Mouse (Mus musculus) urinary bladder, adult 2 months (tissue): ENCODE data around the gene Tgfbr3. TPM values are rescaled to one million over a fixed set of nuclear protein-coding genes. Genes with fewer than 3 reads are reported as not detected.
"Not testable (repeated sequence)": the region's sequence is repeated elsewhere in the genome, so short reads cannot be mapped to it uniquely, and the experiment has no call there.

Source experiments
- DNase-seq: peaks from one replicate; pipeline ENCODE4 v3.0.0; 2022; ENCODE audit warnings: low spot score
- polyA plus RNA-seq: library from polyadenylated mRNA; depleted of rRNA; stranded (reverse); fragments of >200 nt; gene quantifications from 2 replicates; pipeline ENCODE4 v1.2.3, GENCODE M21; 2012

Tgfbr3 gene
- polyA plus RNA-seq, 1 experiment: 42.5 TPM

DNA sequence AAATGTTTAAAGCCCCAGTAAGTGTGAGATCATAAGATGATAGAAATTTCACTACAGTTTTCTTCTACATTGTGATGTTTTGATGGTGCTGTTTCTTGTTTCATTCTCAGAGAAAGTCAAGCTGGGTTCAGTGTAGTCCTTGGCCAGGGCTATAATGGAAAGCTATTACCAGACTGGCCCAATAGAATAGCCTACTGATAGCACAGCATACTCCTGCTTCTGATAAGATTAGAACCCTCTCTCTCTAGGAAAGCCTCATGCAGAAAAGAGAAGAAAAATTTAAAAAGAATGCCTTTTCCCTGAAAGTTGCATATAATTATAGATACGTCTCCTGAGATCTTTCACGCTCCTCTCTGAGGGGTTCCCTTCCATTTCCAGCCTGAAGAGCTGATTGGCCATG is 46.0 kb downstream of the Tgfbr3 start:
- no peak for DNase-seq

GRCm38 (mm10) chr5:107242993-107243392 is 46.4 kb downstream of the Tgfbr3 start:
- no peak for DNase-seq

DNA sequence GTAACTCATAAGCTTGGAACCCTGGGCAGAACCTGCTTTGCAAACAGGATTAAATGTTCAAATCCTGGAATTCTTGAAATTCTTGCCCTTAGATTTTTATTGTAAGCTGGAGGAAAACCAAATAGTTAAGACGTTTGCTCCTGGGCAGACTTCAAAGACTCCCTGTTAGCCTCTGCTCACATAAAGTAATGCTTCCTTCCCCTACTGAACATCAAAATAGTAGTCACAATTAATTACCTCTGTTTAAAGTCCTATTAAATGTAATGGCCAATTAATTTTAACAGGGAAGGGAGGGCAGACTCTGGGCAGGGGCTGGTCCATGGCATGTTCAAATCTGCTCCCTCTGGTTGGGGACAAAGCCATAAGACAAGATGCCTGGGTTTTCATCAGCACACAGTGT is 49.2 kb downstream of the Tgfbr3 start:
- DNase-seq: no peak

DNA sequence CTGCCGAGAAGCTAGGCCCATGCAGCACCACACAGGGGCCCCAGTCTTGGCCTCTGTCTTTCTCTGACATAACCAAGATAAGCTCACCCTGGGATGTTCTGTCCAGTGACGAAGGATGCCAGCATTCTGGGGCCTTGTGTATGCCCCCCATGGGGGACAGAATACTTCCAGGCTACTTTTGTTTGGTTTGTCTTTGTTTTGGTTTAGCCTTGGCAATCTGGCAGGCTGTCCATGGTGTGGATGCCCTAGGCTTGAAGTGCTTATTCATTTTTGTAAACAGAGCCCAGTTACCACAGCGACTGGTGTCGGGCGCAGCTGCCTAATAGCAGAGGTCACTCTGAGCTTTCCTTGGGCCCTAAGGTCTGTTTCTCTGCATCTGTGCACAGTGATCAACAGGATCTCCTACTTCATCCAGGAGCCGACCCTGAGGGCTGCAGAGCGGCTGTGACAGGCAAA is 51.4 kb downstream of the Tgfbr3 start:
- no peak for DNase-seq

- DNase-seq: no peak
These were observed 52.5 kb downstream of the Tgfbr3 start for GRCm38 (mm10) chr5:107236975-107237374.

- DNase-seq: no peak
These were observed 53.4 kb downstream of the Tgfbr3 start for GRCm38 (mm10) chr5:107236039-107236438.

GRCm38 (mm10) chr5:107233366-107234354 is 55.8 kb downstream of the Tgfbr3 start:
- no peak for DNase-seq

- DNase-seq: no peak
These were observed 59.2 kb downstream of the Tgfbr3 start for GRCm38 (mm10) chr5:107230189-107230588.

DNA sequence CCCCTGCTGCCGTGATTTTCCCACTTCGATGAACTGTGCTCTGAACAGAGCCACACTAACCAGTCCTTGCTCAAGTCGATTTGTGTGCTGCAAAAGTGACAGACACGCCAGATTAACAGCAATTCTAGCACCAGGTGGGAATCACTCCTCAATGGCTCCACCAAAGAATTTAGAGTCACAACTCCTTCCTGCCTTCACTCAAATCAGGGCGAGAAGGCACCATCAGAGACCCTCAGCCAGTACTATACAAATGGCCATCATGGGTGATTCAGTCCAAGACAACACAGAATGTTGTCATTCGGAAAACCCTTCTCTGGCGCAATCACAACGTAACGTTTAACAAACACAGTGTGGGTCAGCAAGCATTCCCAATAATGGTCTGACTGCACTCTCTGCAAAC is 60.4 kb downstream of the Tgfbr3 start:
- DNase-seq: no peak

DNA sequence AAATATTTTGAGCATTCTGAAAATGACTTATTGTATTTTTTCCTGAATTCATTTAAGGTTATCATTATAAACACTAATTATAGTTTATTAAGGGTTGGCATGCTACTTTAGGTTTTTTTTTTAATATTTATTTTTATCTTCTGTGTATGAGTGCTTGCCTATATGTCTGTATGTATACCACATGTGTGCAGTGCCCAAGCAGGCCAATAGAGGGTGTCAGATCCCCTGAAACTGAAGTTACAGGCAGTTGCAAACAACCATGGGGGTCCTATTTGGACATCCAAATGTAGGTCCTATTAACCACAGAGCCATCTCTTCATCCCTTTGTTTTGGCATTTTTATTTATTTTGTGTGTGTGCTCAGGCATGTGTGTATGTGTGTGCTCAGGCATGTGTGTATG is 61.8 kb downstream of the Tgfbr3 start:
- no peak for DNase-seq

DNA sequence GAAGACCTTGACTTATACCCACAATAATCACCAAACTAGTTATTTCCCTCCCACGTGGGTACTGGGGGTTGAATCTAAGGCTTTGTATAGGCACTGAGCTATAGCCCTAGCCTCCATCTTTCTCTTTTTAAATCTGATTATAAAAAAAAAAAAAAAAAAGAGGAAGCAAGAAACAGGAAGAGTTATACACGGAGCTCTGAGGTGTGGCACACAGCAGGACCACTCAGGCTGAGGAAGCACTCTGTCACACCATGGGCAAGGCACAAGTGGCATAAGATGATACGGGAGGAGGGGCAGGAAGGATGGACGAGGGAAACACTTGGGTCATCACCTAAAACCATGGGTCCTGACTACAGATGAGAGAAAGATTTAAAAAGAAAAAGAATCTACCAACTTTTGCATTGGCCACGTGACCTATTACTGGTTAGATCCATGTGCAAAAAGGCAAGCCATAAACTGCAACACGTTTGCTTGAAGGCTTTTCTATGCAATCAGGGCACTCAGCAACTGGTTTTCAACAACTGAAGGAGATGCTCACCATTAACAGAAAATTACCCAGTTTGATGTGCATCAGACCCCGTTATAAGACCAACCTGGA is 64.5 kb downstream of the Tgfbr3 start:
- no peak for DNase-seq

DNA sequence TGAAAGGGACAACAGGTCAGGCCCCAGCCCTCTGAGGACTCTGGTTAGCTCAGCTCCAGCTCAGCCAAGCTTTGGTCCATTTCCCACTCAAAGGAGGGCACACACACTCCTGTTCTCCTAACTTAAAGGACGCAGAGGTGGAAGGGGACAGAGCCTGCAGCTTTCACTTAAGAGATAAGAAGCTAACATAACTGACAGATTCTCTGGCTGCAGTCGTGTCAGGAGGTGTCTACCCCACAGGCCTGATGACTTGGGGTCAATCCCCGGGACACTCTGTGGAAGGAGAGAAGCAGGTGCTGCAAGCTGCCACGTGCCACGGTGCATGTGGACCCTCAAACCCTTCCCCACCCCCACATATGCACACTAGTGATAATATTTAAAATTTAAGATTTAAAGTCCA is 65.3 kb downstream of the Tgfbr3 start:
- DNase-seq: no peak

GRCm38 (mm10) chr5:107223483-107223882 is 65.9 kb downstream of the Tgfbr3 start:
- DNase-seq: not testable (repeated sequence)

GRCm38 (mm10) chr5:107223029-107223428 is 66.4 kb downstream of the Tgfbr3 start:
- DNase-seq: no peak

- no peak for DNase-seq
These were observed 66.8 kb downstream of the Tgfbr3 start for GRCm38 (mm10) chr5:107222670-107223005.

GRCm38 (mm10) chr5:107221892-107222669 is 67.3 kb downstream of the Tgfbr3 start:
- DNase-seq: no peak

- no peak for DNase-seq
These were observed 68.5 kb downstream of the Tgfbr3 start for GRCm38 (mm10) chr5:107220936-107221335.

- no peak for DNase-seq
These were observed 69.5 kb downstream of the Tgfbr3 start for GRCm38 (mm10) chr5:107219883-107220282.

DNA sequence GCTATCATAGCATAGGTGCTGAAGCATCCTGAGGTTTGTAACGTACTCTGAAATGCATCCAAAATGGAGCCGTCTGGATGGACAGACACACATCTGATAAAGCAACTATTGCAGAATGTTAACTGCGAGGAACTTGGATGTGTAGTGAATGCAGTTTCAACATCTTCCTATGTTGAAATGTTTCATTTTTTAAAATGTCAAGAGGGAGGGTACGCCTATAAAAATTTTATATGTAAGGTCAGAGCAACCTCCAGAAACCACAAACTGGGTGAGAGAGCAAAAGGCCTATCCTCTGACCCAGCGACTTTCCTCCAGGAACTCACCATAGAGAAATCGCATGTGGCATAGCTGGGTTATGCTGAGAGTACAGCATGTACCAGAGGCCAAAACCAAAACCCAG is 70.1 kb downstream of the Tgfbr3 start:
- no peak for DNase-seq

GRCm38 (mm10) chr5:107218594-107218993 is 70.8 kb downstream of the Tgfbr3 start:
- no peak for DNase-seq

GRCm38 (mm10) chr5:107217139-107217538 is 72.3 kb downstream of the Tgfbr3 start:
- no peak for DNase-seq

- DNase-seq: no peak
These were observed 75.9 kb downstream of the Tgfbr3 start for GRCm38 (mm10) chr5:107213373-107214132.
